Comparison of ENCODE assay signal across 18 mouse cellular contexts in genomic region chr11:62351948-62352347, GRCm38 (mm10).
DNase-seq lines count a peak whose midpoint lies in the region; ATAC-seq lines count a peak whose summit lies in the region.
"Had no signal": no experiment of that assay in that cellular context is flagged by ENCODE, and none has a peak within 500 bp of the region (broad histone marks: within the 10 kb centered on the region; RNA-seq: fewer than 3 reads in every experiment).

No protein-coding gene starts in this region.

- peak; percentile 8 for DNase-seq in lung, postnatal 10 days
- DNase-seq in lung, adult 18-20 months, result no peak
- DNase-seq in adipocyte (ENCODE audit: low spot score), result peak; percentile 30
- no peak for DNase-seq in layer of hippocampus, adult 8-10 months (ENCODE audit: low spot score in 2 of 2)
- DNase-seq: adrenal gland, adult 8-10 months; adrenal gland, postnatal 14 days; adrenal gland, postnatal 36 days; cerebellum, adult 11-12 months; cerebellum, adult 2 months; cerebellum, adult 9-10 months; cerebellum, postnatal 10 days; cerebellum, postnatal 25 days had no signal

- H3K4me1 ChIP-seq in liver, embryonic 16.5 days (ENCODE audit: control insufficient read depth, low read depth, low read length), result no peaks in the 10 kb centered on the region
- no peaks in the 10 kb centered on the region for H3K4me1 ChIP-seq in liver, embryonic 12.5 days
- H3K4me1 ChIP-seq: embryonic facial prominence, embryonic 10.5 days; embryonic facial prominence, embryonic 12.5 days; forebrain, embryonic 13.5 days; forebrain, embryonic 15.5 days had no signal

- no peak overlapping the region for H3K4me2 ChIP-seq in liver, embryonic 16.5 days (ENCODE audit: low read depth, low read length)
- no peak overlapping the region for H3K4me2 ChIP-seq in liver, embryonic 12.5 days
- H3K4me2 ChIP-seq: embryonic facial prominence, embryonic 12.5 days; forebrain, embryonic 13.5 days; forebrain, embryonic 15.5 days had no signal

- 69% methylated on average over 4 of the region's 4 CpGs for WGBS in liver, embryonic 16.5 days (ENCODE audit: insufficient replicate concordance)
- 80% methylated on average over 4 of the region's 4 CpGs for WGBS in liver, embryonic 12.5 days (ENCODE audit: insufficient replicate concordance)

- H3K4me3 ChIP-seq in liver, embryonic 16.5 days (ENCODE audit: low read depth, low read length), result no peak overlapping the region
- H3K4me3 ChIP-seq in liver, embryonic 12.5 days, result no peak overlapping the region
- H3K4me3 ChIP-seq: embryonic facial prominence, embryonic 10.5 days; embryonic facial prominence, embryonic 12.5 days; forebrain, embryonic 13.5 days; forebrain, embryonic 15.5 days had no signal

- H3K9me3 ChIP-seq in liver, embryonic 16.5 days (replicated peaks; ENCODE audit: control insufficient read depth, low read length), result no peaks in the 10 kb centered on the region
- no peaks in the 10 kb centered on the region for H3K9me3 ChIP-seq in liver, embryonic 12.5 days (replicated peaks)
- H3K9me3 ChIP-seq: embryonic facial prominence, embryonic 10.5 days; embryonic facial prominence, embryonic 12.5 days; forebrain, embryonic 13.5 days; forebrain, embryonic 15.5 days had no signal

- H3K36me3 ChIP-seq in liver, embryonic 16.5 days (ENCODE audit: control insufficient read depth, insufficient read depth), result peaks cover 31% of the 10 kb centered on the region
- peaks cover 91% of the 10 kb centered on the region for H3K36me3 ChIP-seq in liver, embryonic 12.5 days

- no peak overlapping the region for H3K27ac ChIP-seq in liver, embryonic 16.5 days (ENCODE audit: low read length)
- H3K27ac ChIP-seq in liver, embryonic 12.5 days, result no peak overlapping the region
- H3K27ac ChIP-seq: embryonic facial prominence, embryonic 10.5 days; embryonic facial prominence, embryonic 12.5 days; forebrain, embryonic 13.5 days; forebrain, embryonic 15.5 days had no signal

- H3K27me3 ChIP-seq in liver, embryonic 16.5 days (ENCODE audit: control insufficient read depth, insufficient read depth, low read depth, low read length), result no peaks in the 10 kb centered on the region
- no peaks in the 10 kb centered on the region for H3K27me3 ChIP-seq in liver, embryonic 12.5 days (replicated peaks)
- H3K27me3 ChIP-seq: embryonic facial prominence, embryonic 12.5 days; forebrain, embryonic 13.5 days; forebrain, embryonic 15.5 days had no signal

- no peak overlapping the region for H3K9ac ChIP-seq in liver, embryonic 16.5 days (ENCODE audit: low read depth, low read length)
- H3K9ac ChIP-seq in liver, embryonic 12.5 days, result no peak overlapping the region
- H3K9ac ChIP-seq: embryonic facial prominence, embryonic 12.5 days; forebrain, embryonic 13.5 days; forebrain, embryonic 15.5 days had no signal

- 0 out of 2 replicates have a peak, but pooled peaks have one; percentile 11 for ATAC-seq in liver, embryonic 16.5 days (ENCODE audit: low read depth)
- ATAC-seq in liver, embryonic 12.5 days, result no peak
- ATAC-seq: forebrain, embryonic 13.5 days; forebrain, embryonic 15.5 days had no signal

Comparison
In these comparisons a context has a peak if more than half of its experiments do, and no peak if none do; other contexts are left out.
1. DNase-seq: peak in lung, postnatal 10 days (single experiment) and adipocyte (single experiment); none in lung, adult 18-20 months (0 of 2) and layer of hippocampus, adult 8-10 months (0 of 2).